Mouse (Mus musculus): ENCODE data around the gene Rb1. TPM values are rescaled to one million over a fixed set of nuclear protein-coding genes. Genes with fewer than 3 reads are reported as not detected.

Gene Rb1
- polyA plus RNA-seq, 1 experiment, result 51.3 TPM

DNA sequence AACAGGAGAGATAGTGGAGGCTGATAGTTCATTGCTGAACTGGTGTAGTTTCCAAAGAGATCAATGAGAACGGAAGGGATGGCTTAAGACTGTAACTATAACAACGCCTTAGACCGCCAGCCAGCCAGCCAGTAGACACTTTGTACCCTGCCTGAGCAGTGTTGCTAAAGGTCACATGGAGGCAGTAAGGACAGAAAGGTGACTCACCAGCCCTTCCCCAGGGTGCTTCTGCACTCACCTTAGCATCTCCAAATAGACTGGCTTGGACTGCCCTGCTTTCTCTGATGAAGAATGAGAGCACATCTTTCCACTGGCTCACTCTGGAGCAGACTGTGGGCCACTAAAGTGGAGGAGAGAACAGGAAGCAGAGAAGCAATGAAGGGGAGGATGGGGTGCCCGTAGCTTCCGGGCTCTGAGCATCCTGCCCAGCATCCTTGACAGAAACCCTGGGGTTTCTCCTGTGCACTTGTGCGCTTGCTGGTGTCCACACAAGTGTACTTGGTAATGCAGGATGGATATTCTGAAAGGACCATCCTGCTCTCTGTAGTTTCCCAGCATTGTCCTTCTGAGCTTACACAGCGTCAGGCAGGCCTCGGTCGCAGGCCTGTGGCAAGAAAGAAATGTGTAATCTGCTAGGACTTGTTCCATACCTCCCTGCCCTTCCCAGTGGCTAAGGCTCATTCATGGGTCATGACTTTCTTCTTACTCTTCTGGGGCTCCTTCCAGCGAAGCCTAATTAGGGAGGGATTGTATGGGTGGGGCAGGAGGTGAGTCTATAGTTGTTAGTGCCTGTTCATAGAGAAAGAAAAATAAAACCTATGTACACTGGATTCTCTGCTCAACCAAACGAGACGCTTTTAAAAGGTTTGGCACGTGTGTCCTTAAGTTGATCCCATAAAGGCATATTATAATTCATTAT is 155.4 kb downstream of the Rb1 start:
- H3K36me3 ChIP-seq (ENCODE audit: control insufficient read depth, insufficient read depth, low read length, poor library complexity, severe bottlenecking), result 0 out of 2 replicates have a peak, but pooled peaks cover under 1% of the 10 kb centered on the region
- no peaks in the 10 kb centered on the region for H3K9me3 ChIP-seq (replicated peaks; ENCODE audit: control insufficient read depth, insufficient read depth, low read length, poor library complexity, severe bottlenecking)
- no peaks in the 10 kb centered on the region for H3K27me3 ChIP-seq (ENCODE audit: control insufficient read depth, insufficient read depth, low read length, poor library complexity, severe bottlenecking)
- no peak overlapping the region for H3K4me3 ChIP-seq (ENCODE audit: low read depth, low read length)
- H3K27ac ChIP-seq (ENCODE audit: insufficient read depth, low read length), result no peak overlapping the region
- TF ChIP-seq CTCF (IDR thresholded peaks at IDR 0.05; ENCODE audit: low read depth, low read length) (no peak), POLR2A (IDR thresholded peaks at IDR 0.05; ENCODE audit: insufficient read depth, low read length) (no peak), EP300 (IDR thresholded peaks at IDR 0.05; ENCODE audit: insufficient read depth, low read depth, low read length) (no peak)
- no peaks in the 10 kb centered on the region for H3K4me1 ChIP-seq (ENCODE audit: control insufficient read depth, insufficient read depth, low read length)
- no peak overlapping the region for H3K9ac ChIP-seq (ENCODE audit: low read depth, poor library complexity, severe bottlenecking)

DNA sequence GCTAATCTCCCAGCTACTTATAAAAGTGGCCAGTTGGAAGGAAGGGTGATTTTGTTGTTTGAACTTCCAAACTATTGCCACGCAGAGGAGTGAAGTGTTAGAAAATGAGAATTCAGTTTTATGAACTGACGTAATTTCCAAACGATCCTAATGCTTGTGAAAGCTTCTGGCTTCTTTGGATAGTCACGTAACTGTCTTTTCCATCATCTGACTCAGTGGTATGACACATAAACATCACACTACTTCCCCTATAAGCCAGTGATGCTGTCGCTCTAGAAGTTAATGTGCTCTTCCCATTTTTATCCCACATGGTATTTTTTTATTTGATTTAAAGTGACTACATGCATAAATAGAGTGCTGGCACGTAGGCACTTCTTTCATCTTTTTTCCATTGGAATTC is 157.0 kb downstream of the Rb1 start:
- Histone ChIP-seq H3K36me3 (ENCODE audit: control insufficient read depth, insufficient read depth, low read length, poor library complexity, severe bottlenecking) (0 out of 2 replicates have a peak, but pooled peaks cover 2% of the 10 kb centered on the region), H3K27me3 (ENCODE audit: control insufficient read depth, insufficient read depth, low read length, poor library complexity, severe bottlenecking) (no peaks in the 10 kb centered on the region)
- TF ChIP-seq POLR2A (IDR thresholded peaks at IDR 0.05; ENCODE audit: insufficient read depth, low read length) (no peak), CTCF (IDR thresholded peaks at IDR 0.05; ENCODE audit: low read depth, low read length) (no peak), EP300 (IDR thresholded peaks at IDR 0.05; ENCODE audit: insufficient read depth, low read depth, low read length) (no peak)

GRCm38 (mm10) chr14:73165136-73165535 is 160.5 kb downstream of the Rb1 start:
- no peak for TF ChIP-seq CTCF (IDR thresholded peaks at IDR 0.05; ENCODE audit: low read depth, low read length)
- no peak for TF ChIP-seq POLR2A (IDR thresholded peaks at IDR 0.05; ENCODE audit: insufficient read depth, low read length)
- Histone ChIP-seq H3K9ac (ENCODE audit: low read depth, poor library complexity, severe bottlenecking) (no peak overlapping the region), H3K9me3 (replicated peaks; ENCODE audit: control insufficient read depth, insufficient read depth, low read length, poor library complexity, severe bottlenecking) (no peaks in the 10 kb centered on the region), H3K27ac (ENCODE audit: insufficient read depth, low read length) (no peak overlapping the region), H3K4me1 (ENCODE audit: control insufficient read depth, insufficient read depth, low read length) (no peaks in the 10 kb centered on the region), H3K36me3 (ENCODE audit: control insufficient read depth, insufficient read depth, low read length, poor library complexity, severe bottlenecking) (0 out of 2 replicates have a peak, but pooled peaks cover 2% of the 10 kb centered on the region), H3K27me3 (ENCODE audit: control insufficient read depth, insufficient read depth, low read length, poor library complexity, severe bottlenecking) (no peaks in the 10 kb centered on the region), H3K4me3 (ENCODE audit: low read depth, low read length) (no peak overlapping the region)

More for the DNA sequence above, 157.0 kb downstream of the Rb1 start:
- Histone ChIP-seq H3K9ac (ENCODE audit: low read depth, poor library complexity, severe bottlenecking) (no peak overlapping the region), H3K4me3 (ENCODE audit: low read depth, low read length) (no peak overlapping the region), H3K9me3 (replicated peaks; ENCODE audit: control insufficient read depth, insufficient read depth, low read length, poor library complexity, severe bottlenecking) (no peaks in the 10 kb centered on the region), H3K4me1 (ENCODE audit: control insufficient read depth, insufficient read depth, low read length) (no peaks in the 10 kb centered on the region), H3K27ac (ENCODE audit: insufficient read depth, low read length) (no peak overlapping the region)

DNA sequence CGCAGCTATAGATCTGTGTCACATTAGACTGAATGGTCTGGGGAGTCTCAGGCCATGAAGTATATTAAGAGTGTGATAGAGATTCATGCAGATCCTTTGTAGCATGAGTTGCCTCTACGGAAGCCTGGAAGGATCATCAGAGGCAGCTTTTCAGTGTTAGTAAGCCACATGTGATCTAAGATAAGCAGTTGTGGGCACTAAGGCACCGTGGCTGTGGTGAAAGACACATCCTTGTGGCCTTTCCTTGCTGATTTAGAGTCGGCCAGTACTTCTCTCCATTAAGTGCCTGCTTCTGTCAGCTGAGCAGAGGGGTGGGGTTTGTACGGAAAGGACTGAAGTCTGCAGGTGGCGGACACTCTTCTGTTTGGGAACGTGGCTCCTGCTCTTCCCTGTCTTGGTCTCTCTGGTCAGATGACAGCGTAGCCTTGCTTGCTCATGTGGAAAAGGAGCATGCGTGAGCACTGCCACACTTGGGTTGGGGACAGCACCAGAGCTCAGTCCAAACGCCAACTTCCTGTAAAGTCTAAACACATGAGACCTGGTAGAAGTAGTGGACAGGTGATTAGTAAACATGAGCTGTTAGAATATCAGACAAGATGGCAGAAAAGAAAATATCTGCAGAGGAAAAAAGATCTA is 162.1 kb downstream of the Rb1 start:
- Histone ChIP-seq H3K9me3 (replicated peaks; ENCODE audit: control insufficient read depth, insufficient read depth, low read length, poor library complexity, severe bottlenecking) (no peaks in the 10 kb centered on the region), H3K27ac (ENCODE audit: insufficient read depth, low read length) (no peak overlapping the region), H3K4me1 (ENCODE audit: control insufficient read depth, insufficient read depth, low read length) (no peaks in the 10 kb centered on the region), H3K36me3 (ENCODE audit: control insufficient read depth, insufficient read depth, low read length, poor library complexity, severe bottlenecking) (0 out of 2 replicates have a peak, but pooled peaks cover 2% of the 10 kb centered on the region), H3K9ac (ENCODE audit: low read depth, poor library complexity, severe bottlenecking) (no peak overlapping the region), H3K4me3 (ENCODE audit: low read depth, low read length) (no peak overlapping the region), H3K27me3 (ENCODE audit: control insufficient read depth, insufficient read depth, low read length, poor library complexity, severe bottlenecking) (no peaks in the 10 kb centered on the region)
- no peak for TF ChIP-seq EP300 (IDR thresholded peaks at IDR 0.05; ENCODE audit: insufficient read depth, low read depth, low read length)
- no peak for TF ChIP-seq CTCF (IDR thresholded peaks at IDR 0.05; ENCODE audit: low read depth, low read length)
- no peak for TF ChIP-seq POLR2A (IDR thresholded peaks at IDR 0.05; ENCODE audit: insufficient read depth, low read length)

- TF ChIP-seq POLR2A (IDR thresholded peaks at IDR 0.05; ENCODE audit: insufficient read depth, low read length) (no peak), EP300 (IDR thresholded peaks at IDR 0.05; ENCODE audit: insufficient read depth, low read depth, low read length) (no peak), CTCF (IDR thresholded peaks at IDR 0.05; ENCODE audit: low read depth, low read length) (no peak)
- H3K27ac ChIP-seq (ENCODE audit: insufficient read depth, low read length), result no peak overlapping the region
- H3K4me1 ChIP-seq (ENCODE audit: control insufficient read depth, insufficient read depth, low read length), result no peaks in the 10 kb centered on the region
- H3K9ac ChIP-seq (ENCODE audit: low read depth, poor library complexity, severe bottlenecking), result no peak overlapping the region
- H3K27me3 ChIP-seq (ENCODE audit: control insufficient read depth, insufficient read depth, low read length, poor library complexity, severe bottlenecking), result no peaks in the 10 kb centered on the region
- H3K36me3 ChIP-seq (ENCODE audit: control insufficient read depth, insufficient read depth, low read length, poor library complexity, severe bottlenecking), result peaks cover 4% of the 10 kb centered on the region; the same call in 1 of the 2 replicates
- H3K4me3 ChIP-seq (ENCODE audit: low read depth, low read length), result no peak overlapping the region
- no peaks in the 10 kb centered on the region for H3K9me3 ChIP-seq (replicated peaks; ENCODE audit: control insufficient read depth, insufficient read depth, low read length, poor library complexity, severe bottlenecking)
Measured at GRCm38 (mm10) chr14:73162192-73162800, 163.3 kb downstream of the Rb1 start.
